Mouse (Mus musculus): ENCODE results near the gene Cyp4f18. TPM values are rescaled to one million over a fixed set of nuclear protein-coding genes. Genes with fewer than 3 reads are reported as not detected.

Gene Cyp4f18
- total and polyA plus RNA-seq, 3 experiments = 13.5 to 37.4 (median 31.7) TPM

DNA sequence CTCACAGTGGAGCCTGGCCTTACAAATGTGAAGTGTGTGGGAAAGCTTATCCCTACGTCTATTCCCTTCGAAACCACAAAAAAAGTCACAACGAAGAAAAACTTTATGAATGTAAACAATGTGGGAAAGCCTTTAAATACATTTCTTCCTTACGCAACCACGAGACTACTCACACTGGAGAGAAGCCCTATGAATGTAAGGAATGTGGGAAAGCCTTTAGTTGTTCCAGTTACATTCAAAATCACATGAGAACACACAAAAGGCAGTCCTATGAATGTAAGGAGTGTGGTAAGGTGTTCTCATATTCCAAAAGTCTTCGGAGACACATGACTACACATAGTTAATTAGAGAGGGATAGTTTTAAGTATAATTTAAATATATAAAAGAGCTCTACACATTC is 40.8 kb downstream of the Cyp4f18 start:
- no peak overlapping the region for H3K4me3 ChIP-seq (replicated peaks in 1 of 3; ENCODE audit: low read depth in 2 of 3, low read length in 2 of 3, poor library complexity in 1 of 3)
- dilution Hi-C loops (cut with MboI; ENCODE audit: extremely low pct_ligation_motif_present, extremely low pct_unique_long_range_greater_than_20kb, low sequenced_read_pairs) = no loop called here
- H3K4me2 ChIP-seq (ENCODE audit: insufficient read depth, low read depth, poor library complexity, severe bottlenecking) = no peak overlapping the region
- no peaks in the 10 kb centered on the region for H3K27me3 ChIP-seq (replicated peaks)
- H3K9me3 ChIP-seq (replicated peaks; ENCODE audit: low read length) = peaks cover 19% of the 10 kb centered on the region
- H3K36me3 ChIP-seq (replicated peaks in 1 of 2; ENCODE audit: control insufficient read depth in 1 of 2, insufficient read depth in 1 of 2, low read length in 1 of 2) = peaks cover 33 to 75% of the 10 kb centered on the region in 2 experiments
- TF ChIP-seq MAFK (IDR thresholded peaks at IDR 0.05; ENCODE audit: insufficient replicate concordance, low read length) = no peak
- no peak for TF ChIP-seq MYC (IDR thresholded peaks at IDR 0.05; ENCODE audit: low read depth, low read length)
- no peak for TF ChIP-seq IRF4 (IDR thresholded peaks at IDR 0.05; ENCODE audit: low read depth, low read length)
- TF ChIP-seq JUND (conservative IDR thresholded peaks at IDR 0.05; ENCODE audit: low read depth, low read length) = no peak
- no peak for TF ChIP-seq USF2 (conservative IDR thresholded peaks at IDR 0.05; ENCODE audit: low read depth, low read length)
- TF ChIP-seq RAD21 (IDR thresholded peaks at IDR 0.05; ENCODE audit: low read depth, low read length) = no peak
- no peak for TF ChIP-seq MAX (IDR thresholded peaks at IDR 0.05; ENCODE audit: low read length)
- no peak for TF ChIP-seq ZMIZ1 (IDR thresholded peaks at IDR 0.05; ENCODE audit: low read depth, low read length)
- TF ChIP-seq POLR2A (IDR thresholded peaks at IDR 0.05; ENCODE audit: low read depth, low read length) = no peak
- TF ChIP-seq ELF1 (IDR thresholded peaks at IDR 0.05; ENCODE audit: low read depth, low read length) = no peak
- TF ChIP-seq MEF2A (IDR thresholded peaks at IDR 0.05; ENCODE audit: borderline replicate concordance, low read depth, low read length) = no peak
- TF ChIP-seq EP300 (IDR thresholded peaks at IDR 0.05; ENCODE audit: low read length) = no peak
- TF ChIP-seq ZNF384 (IDR thresholded peaks at IDR 0.05; ENCODE audit: low read depth, low read length) = no peak
- no peak for TF ChIP-seq MXI1 (IDR thresholded peaks at IDR 0.05; ENCODE audit: low read depth, low read length)
- TF ChIP-seq E2F4 (IDR thresholded peaks at IDR 0.05; ENCODE audit: insufficient replicate concordance, low read depth, low read length) = no peak
- no peak for TF ChIP-seq GABPA (IDR thresholded peaks at IDR 0.05; ENCODE audit: insufficient replicate concordance, low read depth, low read length)
- no peak for TF ChIP-seq ZC3H11A (IDR thresholded peaks at IDR 0.05; ENCODE audit: low read depth, low read length)
- no peak for TF ChIP-seq RCOR1 (conservative IDR thresholded peaks at IDR 0.05; ENCODE audit: low read depth, low read length)
- no peak for TF ChIP-seq ZKSCAN1 (IDR thresholded peaks at IDR 0.05; ENCODE audit: borderline replicate concordance, low read depth, low read length)
- no peak overlapping the region for H3K27ac ChIP-seq (ENCODE audit: insufficient read depth, low read depth)
- no peaks in the 10 kb centered on the region for H3K4me1 ChIP-seq (ENCODE audit: control insufficient read depth in 1 of 2, insufficient read depth in 2 of 2)
- no peak overlapping the region for H3K9ac ChIP-seq (ENCODE audit: insufficient read depth, low read depth)
- H3K79me2 ChIP-seq (replicated peaks; ENCODE audit: control insufficient read depth, extremely low read depth, insufficient read depth, poor library complexity, severe bottlenecking) = no peaks in the 10 kb centered on the region
- in situ Hi-C loops (cut with MboI; ENCODE audit: low pct_ligation_motif_present, low pct_unique_long_range_greater_than_20kb, low sequenced_read_pairs) = no loop called here
- DNase-seq (ENCODE audit: extremely low read depth) = no peak

DNA sequence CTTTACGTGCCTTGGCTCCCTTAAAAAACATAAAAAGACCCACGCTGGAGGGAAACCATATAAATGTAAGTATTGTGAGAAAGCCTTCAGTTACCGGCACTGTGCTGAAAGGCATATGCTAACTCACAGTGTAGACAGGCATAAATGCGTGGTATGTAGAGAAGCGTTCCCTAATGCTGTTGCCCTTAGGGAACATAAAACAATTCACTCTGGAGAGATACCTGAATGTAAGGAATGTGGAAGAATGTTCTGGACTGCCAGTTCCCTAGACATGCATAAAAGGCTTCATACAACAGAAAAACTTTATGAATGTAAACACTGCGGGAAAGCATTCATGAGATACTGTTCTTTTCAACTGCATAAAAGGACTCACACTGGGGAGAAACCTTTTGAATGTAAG is 41.3 kb downstream of the Cyp4f18 start:
- no peaks in the 10 kb centered on the region; the same call in 1 of the 2 replicates for H3K79me2 ChIP-seq (replicated peaks; ENCODE audit: control insufficient read depth, extremely low read depth, insufficient read depth, poor library complexity, severe bottlenecking)
- no peak overlapping the region for H3K27ac ChIP-seq (ENCODE audit: insufficient read depth, low read depth)
- H3K36me3 ChIP-seq (replicated peaks in 1 of 2; ENCODE audit: control insufficient read depth in 1 of 2, insufficient read depth in 1 of 2, low read length in 1 of 2) = peaks cover 33 to 76% of the 10 kb centered on the region in 2 experiments
- in situ Hi-C loops (cut with MboI; ENCODE audit: low pct_ligation_motif_present, low pct_unique_long_range_greater_than_20kb, low sequenced_read_pairs) = no loop called here
- no peak for DNase-seq (ENCODE audit: extremely low read depth)
- H3K9ac ChIP-seq (ENCODE audit: insufficient read depth, low read depth) = no peak overlapping the region
- peaks cover 19% of the 10 kb centered on the region for H3K9me3 ChIP-seq (replicated peaks; ENCODE audit: low read length)
- TF ChIP-seq USF1 (IDR thresholded peaks at IDR 0.05; ENCODE audit: low read depth, low read length) = no peak
- no peak for TF ChIP-seq UBTF (IDR thresholded peaks at IDR 0.05; ENCODE audit: low read depth, low read length)
- TF ChIP-seq SIN3A (IDR thresholded peaks at IDR 0.05; ENCODE audit: low read length) = no peak
- TF ChIP-seq MEF2A (IDR thresholded peaks at IDR 0.05; ENCODE audit: borderline replicate concordance, low read depth, low read length) = no peak
- TF ChIP-seq NELFE (IDR thresholded peaks at IDR 0.05; ENCODE audit: low read depth, low read length) = no peak
- no peak for TF ChIP-seq MAX (IDR thresholded peaks at IDR 0.05; ENCODE audit: low read length)
- TF ChIP-seq ZMIZ1 (IDR thresholded peaks at IDR 0.05; ENCODE audit: low read depth, low read length) = no peak
- TF ChIP-seq TCF12 (IDR thresholded peaks at IDR 0.05; ENCODE audit: low read depth, low read length) = no peak
- TF ChIP-seq GABPA (IDR thresholded peaks at IDR 0.05; ENCODE audit: insufficient replicate concordance, low read depth, low read length) = no peak
- TF ChIP-seq SMC3 (IDR thresholded peaks at IDR 0.05; ENCODE audit: low read depth, low read length) = no peak
- TF ChIP-seq POLR2A (IDR thresholded peaks at IDR 0.05; ENCODE audit: low read depth, low read length) = no peak
- TF ChIP-seq BHLHE40 (IDR thresholded peaks at IDR 0.05; ENCODE audit: low read depth, low read length) = no peak
- no peak for TF ChIP-seq ZKSCAN1 (IDR thresholded peaks at IDR 0.05; ENCODE audit: borderline replicate concordance, low read depth, low read length)
- TF ChIP-seq E2F4 (IDR thresholded peaks at IDR 0.05; ENCODE audit: insufficient replicate concordance, low read depth, low read length) = no peak
- TF ChIP-seq USF2 (conservative IDR thresholded peaks at IDR 0.05; ENCODE audit: low read depth, low read length) = no peak
- dilution Hi-C loops (cut with MboI; ENCODE audit: extremely low pct_ligation_motif_present, extremely low pct_unique_long_range_greater_than_20kb, low sequenced_read_pairs) = no loop called here
- no peak overlapping the region for H3K4me2 ChIP-seq (ENCODE audit: insufficient read depth, low read depth, poor library complexity, severe bottlenecking)
- no peak overlapping the region for H3K4me3 ChIP-seq (replicated peaks in 1 of 3; ENCODE audit: low read depth in 2 of 3, low read length in 2 of 3, poor library complexity in 1 of 3)
- no peaks in the 10 kb centered on the region for H3K27me3 ChIP-seq (replicated peaks)
- H3K4me1 ChIP-seq (ENCODE audit: control insufficient read depth in 1 of 2, insufficient read depth in 2 of 2) = no peaks in the 10 kb centered on the region

Data from CH12.LX (cell line).